Mouse (Mus musculus) right cerebral cortex, adult 2 months (tissue): ENCODE measurements around the gene Rarres1.

Experiments
- DNase-seq, 2 experiments: peaks; one replicate each; pipeline ENCODE4 v3.0.0; 2021 to 2022; ENCODE audit warnings: low spot score in 2 of 2

Gene Rarres1

GRCm38 (mm10) chr3:67515274-67515801 lies at the start of gene Rarres1:
Gene Rarres1, minus strand, starts transcription at chr3:67515523.
- no peak for DNase-seq

- DNase-seq, result peak in 1 of 2 experiments; percentile 11
Measured at GRCm38 (mm10) chr3:67564731-67565357, 49.5 kb upstream of the Rarres1 start.

GRCm38 (mm10) chr3:67557718-67558354 lies 42.5 kb upstream of the Rarres1 start:
- DNase-seq, result no peak

GRCm38 (mm10) chr3:67557200-67557651 lies 41.9 kb upstream of the Rarres1 start:
- DNase-seq, result no peak

- DNase-seq, result no peak
Measured at GRCm38 (mm10) chr3:67555211-67555610, 39.9 kb upstream of the Rarres1 start.

GRCm38 (mm10) chr3:67553927-67554448 lies 38.7 kb upstream of the Rarres1 start:
- no peak for DNase-seq

- no peak for DNase-seq
Measured at GRCm38 (mm10) chr3:67553281-67553680, 38.0 kb upstream of the Rarres1 start.

- DNase-seq, result no peak
Measured at GRCm38 (mm10) chr3:67551193-67551592, 35.9 kb upstream of the Rarres1 start.

- DNase-seq, result no peak
Measured at GRCm38 (mm10) chr3:67543630-67544029, 28.3 kb upstream of the Rarres1 start.

- no peak for DNase-seq
Measured at GRCm38 (mm10) chr3:67524768-67525167, 9.4 kb upstream of the Rarres1 start.

GRCm38 (mm10) chr3:67522709-67523108 lies 7.4 kb upstream of the Rarres1 start:
- no peak for DNase-seq

GRCm38 (mm10) chr3:67520568-67521143 lies 5.3 kb upstream of the Rarres1 start:
- no peak for DNase-seq

- DNase-seq, result peak; percentile 22 to 32
Measured at GRCm38 (mm10) chr3:67514801-67515273, 486 bp downstream of the Rarres1 start.

GRCm38 (mm10) chr3:67512807-67513206 lies 2.5 kb downstream of the Rarres1 start:
- DNase-seq, result peak; percentile 89 to 90

GRCm38 (mm10) chr3:67508216-67508892 lies 7.0 kb downstream of the Rarres1 start:
- peak; percentile 18 to 23 for DNase-seq

GRCm38 (mm10) chr3:67505286-67505685 lies 10.0 kb downstream of the Rarres1 start:
- no peak for DNase-seq

- DNase-seq, result no peak
Measured at GRCm38 (mm10) chr3:67503878-67504277, 11.4 kb downstream of the Rarres1 start.

- no peak for DNase-seq
Measured at GRCm38 (mm10) chr3:67499406-67499791, 15.9 kb downstream of the Rarres1 start.

- no peak for DNase-seq
Measured at GRCm38 (mm10) chr3:67498773-67499405, 16.4 kb downstream of the Rarres1 start.

- DNase-seq, result no peak
Measured at GRCm38 (mm10) chr3:67497998-67498397, 17.3 kb downstream of the Rarres1 start.

GRCm38 (mm10) chr3:67496310-67496709 lies 19.0 kb downstream of the Rarres1 start:
- DNase-seq, result no peak
